Mouse (Mus musculus) skeletal muscle tissue, adult 2 months (tissue): Measurements from ENCODE around the gene Csk.
A peak's percentile ranks its signal among the peaks of the same experiment; 100 is the strongest.

Experiments used
- DNase-seq: peaks from one replicate; pipeline ENCODE4 v3.0.0-alpha.2; 2012; ENCODE audit warnings: low read depth, low spot score

The Csk gene

GRCm38 (mm10) chr9:57604875-57605274, 48.6 kb downstream of the Csk start:
- no peak for DNase-seq

- no peak for DNase-seq
These were observed 51.3 kb downstream of the Csk start for GRCm38 (mm10) chr9:57602098-57602497.

- no peak for DNase-seq
These were observed 52.1 kb downstream of the Csk start for GRCm38 (mm10) chr9:57601353-57601706.

- no peak for DNase-seq
These were observed 52.6 kb downstream of the Csk start for GRCm38 (mm10) chr9:57600620-57601352.

GRCm38 (mm10) chr9:57598851-57599563, 54.4 kb downstream of the Csk start:
- no peak for DNase-seq

GRCm38 (mm10) chr9:57597929-57598382, 55.5 kb downstream of the Csk start:
- DNase-seq = no peak

- DNase-seq = no peak
These were observed 56.2 kb downstream of the Csk start for GRCm38 (mm10) chr9:57597265-57597664.

- DNase-seq = no peak
These were observed 59.3 kb downstream of the Csk start for GRCm38 (mm10) chr9:57594174-57594509.

- DNase-seq = no peak
These were observed 59.8 kb downstream of the Csk start for GRCm38 (mm10) chr9:57593454-57594173.

- DNase-seq = no peak
These were observed 62.7 kb downstream of the Csk start for GRCm38 (mm10) chr9:57590726-57591125.

- DNase-seq = peak; percentile 61
These were observed 64.0 kb downstream of the Csk start, which contains the start of gene Ulk3 for GRCm38 (mm10) chr9:57589224-57590126. Ulk3 (plus strand) TSS chr9:57589452.

- no peak for DNase-seq
These were observed 68.4 kb downstream of the Csk start for GRCm38 (mm10) chr9:57584991-57585390.

- DNase-seq = no peak
These were observed 76.1 kb downstream of the Csk start for GRCm38 (mm10) chr9:57577144-57577849.
